In the genomic region with DNA sequence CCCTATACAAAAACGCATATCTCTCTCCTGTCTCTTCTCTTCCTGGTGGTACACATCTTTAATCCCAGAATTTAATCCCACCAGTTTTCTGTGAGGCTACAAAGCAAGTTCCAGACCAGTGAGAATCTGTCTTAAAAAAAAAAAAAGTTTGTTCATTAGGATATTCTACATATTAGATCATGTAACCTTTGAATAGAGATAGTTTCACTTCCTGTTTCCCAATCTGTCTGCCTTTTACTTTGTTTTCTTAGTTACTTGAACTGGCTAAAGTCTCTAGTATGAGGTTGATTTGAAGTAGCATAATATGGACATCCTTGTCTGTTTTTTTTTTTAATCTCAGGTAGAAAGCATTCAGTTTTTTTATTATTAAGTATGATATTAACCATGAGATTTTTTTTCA, we compare ENCODE assay signal across 24 mouse cellular contexts. TPM values are rescaled to one million over a fixed set of nuclear protein-coding genes. Genes with fewer than 3 reads are reported as not detected.
DNase-seq lines count a peak whose midpoint lies in the region; ATAC-seq and TF ChIP-seq lines count a peak whose summit lies in the region.
"Had no signal": no experiment of that assay in that cellular context is flagged by ENCODE, and none has a peak within 500 bp of the region (broad histone marks: within the 10 kb centered on the region; RNA-seq: fewer than 3 reads in every experiment).

No protein-coding gene starts in this region.

- ATAC-seq in forebrain, postnatal 0 days, result no peak
- ATAC-seq: CD4-positive, CD25-positive, alpha-beta regulatory T cell, adult 4 months; forebrain, embryonic 14.5 days; forebrain, embryonic 16.5 days had no signal

- peaks cover 0 to 7% of the 10 kb centered on the region in 2 experiments; a peak in 1 of 4 replicates for H3K4me1 ChIP-seq in CH12.LX (ENCODE audit: control insufficient read depth in 1 of 2, insufficient read depth in 2 of 2)
- no peaks in the 10 kb centered on the region for H3K4me1 ChIP-seq in forebrain, postnatal 0 days (ENCODE audit: insufficient read depth)
- H3K4me1 ChIP-seq: embryonic facial prominence, embryonic 13.5 days; embryonic facial prominence, embryonic 15.5 days; forebrain, embryonic 10.5 days; forebrain, embryonic 12.5 days had no signal

- DNase-seq in A20 (ENCODE audit: low read depth, low spot score) (peak; percentile 36), CH12.LX (ENCODE audit: extremely low read depth) (peak; percentile 32)
- peak; percentile 44 for DNase-seq in splenic B cell, adult 2 months (ENCODE audit: low read depth, low spot score)
- DNase-seq in heart, adult 9 months (ENCODE audit: low spot score in 2 of 2), result no peak
- DNase-seq in forebrain, postnatal 0 days, result no peak
- DNase-seq: adrenal gland, adult 2 months; adrenal gland, postnatal 10 days; adrenal gland, postnatal 25 days; cerebellum, adult 11 months; cerebellum, adult 18-20 months; cerebellum, adult 8-10 months; cerebellum, adult 9-11 months; cerebellum, postnatal 14 days; cerebellum, postnatal 36 days; embryo, embryonic 11 days had no signal

- no peak for TF ChIP-seq RAD21 in CH12.LX (IDR thresholded peaks at IDR 0.05; ENCODE audit: low read depth, low read length)

- TF ChIP-seq CTCF in CH12.LX (conservative IDR thresholded peaks at IDR 0.05 in 1 of 2, IDR thresholded peaks at IDR 0.05 in 1 of 2; ENCODE audit: low read depth in 2 of 2, low read length in 2 of 2), result no peak
- no peak for TF ChIP-seq CTCF in forebrain, postnatal 0 days (IDR thresholded peaks at IDR 0.05; ENCODE audit: low read depth)

- H3K4me2 ChIP-seq in CH12.LX (ENCODE audit: insufficient read depth, low read depth, poor library complexity, severe bottlenecking), result no peak overlapping the region
- H3K4me2 ChIP-seq in forebrain, postnatal 0 days (ENCODE audit: low read depth), result no peak overlapping the region
- H3K4me2 ChIP-seq: embryonic facial prominence, embryonic 13.5 days; embryonic facial prominence, embryonic 15.5 days; forebrain, embryonic 12.5 days had no signal

- TF ChIP-seq EP300 in CH12.LX (IDR thresholded peaks at IDR 0.05; ENCODE audit: low read length), result peak; percentile 78

- no peak overlapping the region for H3K27ac ChIP-seq in CH12.LX (ENCODE audit: insufficient read depth, low read depth)
- H3K27ac ChIP-seq in forebrain, postnatal 0 days (ENCODE audit: low read depth, low read length), result no peak overlapping the region
- H3K27ac ChIP-seq: embryonic facial prominence, embryonic 13.5 days; embryonic facial prominence, embryonic 15.5 days; forebrain, embryonic 10.5 days; forebrain, embryonic 12.5 days had no signal

- no peak overlapping the region for H3K9ac ChIP-seq in CH12.LX (ENCODE audit: insufficient read depth, low read depth)
- H3K9ac ChIP-seq in forebrain, postnatal 0 days, result no peak overlapping the region
- H3K9ac ChIP-seq: embryonic facial prominence, embryonic 13.5 days; embryonic facial prominence, embryonic 15.5 days; forebrain, embryonic 12.5 days had no signal

- H3K4me3 ChIP-seq in CH12.LX (replicated peaks in 1 of 3; ENCODE audit: low read depth in 2 of 3, low read length in 2 of 3, poor library complexity in 1 of 3), result no peak overlapping the region
- H3K4me3 ChIP-seq in forebrain, postnatal 0 days (ENCODE audit: low read depth, low read length), result no peak overlapping the region
- H3K4me3 ChIP-seq: embryonic facial prominence, embryonic 13.5 days; embryonic facial prominence, embryonic 15.5 days; erythroblast, embryonic 14.5 days; forebrain, embryonic 10.5 days; forebrain, embryonic 12.5 days had no signal

- H3K36me3 ChIP-seq in CH12.LX (replicated peaks in 1 of 2; ENCODE audit: control insufficient read depth in 1 of 2, insufficient read depth in 1 of 2, low read length in 1 of 2), result no peaks in the 10 kb centered on the region
- H3K36me3 ChIP-seq in splenic B cell, adult 2 months (ENCODE audit: control insufficient read depth, insufficient read depth, low read length, poor library complexity, severe bottlenecking), result no peaks in the 10 kb centered on the region
- H3K36me3 ChIP-seq in forebrain, postnatal 0 days (ENCODE audit: insufficient read depth), result no peaks in the 10 kb centered on the region
- H3K36me3 ChIP-seq: embryonic facial prominence, embryonic 13.5 days; embryonic facial prominence, embryonic 15.5 days; forebrain, embryonic 10.5 days; forebrain, embryonic 12.5 days had no signal

- no peaks in the 10 kb centered on the region for H3K79me2 ChIP-seq in CH12.LX (replicated peaks; ENCODE audit: control insufficient read depth, extremely low read depth, insufficient read depth, poor library complexity, severe bottlenecking)

- H3K27me3 ChIP-seq in CH12.LX (replicated peaks), result no peaks in the 10 kb centered on the region
- H3K27me3 ChIP-seq in splenic B cell, adult 2 months (ENCODE audit: control insufficient read depth, insufficient read depth, low read length, poor library complexity, severe bottlenecking), result no peaks in the 10 kb centered on the region
- no peaks in the 10 kb centered on the region for H3K27me3 ChIP-seq in forebrain, postnatal 0 days (ENCODE audit: insufficient read depth, low read length)
- H3K27me3 ChIP-seq: embryonic facial prominence, embryonic 13.5 days; embryonic facial prominence, embryonic 15.5 days; forebrain, embryonic 12.5 days had no signal

- no peak for TF ChIP-seq POLR2A in CH12.LX (IDR thresholded peaks at IDR 0.05; ENCODE audit: low read depth, low read length)

- in situ Hi-C loops in CH12.LX (cut with MboI; ENCODE audit: low pct_ligation_motif_present, low pct_unique_long_range_greater_than_20kb, low sequenced_read_pairs), result no loop called here

- dilution Hi-C loops in CH12.LX (cut with MboI; ENCODE audit: extremely low pct_ligation_motif_present, extremely low pct_unique_long_range_greater_than_20kb, low sequenced_read_pairs), result no loop called here

- WGBS in forebrain, postnatal 0 days, result 80% methylated on average over 1 of the region's 1 CpGs

- H3K9me3 ChIP-seq in CH12.LX (replicated peaks; ENCODE audit: low read length), result no peaks in the 10 kb centered on the region
- no peaks in the 10 kb centered on the region for H3K9me3 ChIP-seq in forebrain, postnatal 0 days (ENCODE audit: low read length)
- H3K9me3 ChIP-seq: embryonic facial prominence, embryonic 13.5 days; embryonic facial prominence, embryonic 15.5 days; forebrain, embryonic 10.5 days; forebrain, embryonic 12.5 days had no signal

TF ChIP-seq in CH12.LX, 34 proteins besides CTCF, POLR2A, EP300 and RAD21:
- TF ChIP-seq POLR2AphosphoS2 (IDR thresholded peaks at IDR 0.05; ENCODE audit: low read depth, low read length) (no peak), TBP (conservative IDR thresholded peaks at IDR 0.05; ENCODE audit: low read depth, low read length) (no peak), ZKSCAN1 (IDR thresholded peaks at IDR 0.05; ENCODE audit: borderline replicate concordance, low read depth, low read length) (no peak), CHD2 (IDR thresholded peaks at IDR 0.05; ENCODE audit: low read length) (no peak), IRF4 (IDR thresholded peaks at IDR 0.05; ENCODE audit: low read depth, low read length) (peak; percentile 79), ZNF384 (IDR thresholded peaks at IDR 0.05; ENCODE audit: low read depth, low read length) (peak; percentile 85), MAX (IDR thresholded peaks at IDR 0.05; ENCODE audit: low read length) (no peak), MEF2A (IDR thresholded peaks at IDR 0.05; ENCODE audit: borderline replicate concordance, low read depth, low read length) (no peak), SMC3 (IDR thresholded peaks at IDR 0.05; ENCODE audit: low read depth, low read length) (no peak), JUND (conservative IDR thresholded peaks at IDR 0.05; ENCODE audit: low read depth, low read length) (no peak), ELF1 (IDR thresholded peaks at IDR 0.05; ENCODE audit: low read depth, low read length) (no peak), HCFC1 (IDR thresholded peaks at IDR 0.05; ENCODE audit: low read depth, low read length) (no peak), JUN (IDR thresholded peaks at IDR 0.05; ENCODE audit: insufficient read depth, low read depth, low read length) (no peak), KAT2A (IDR thresholded peaks at IDR 0.05; ENCODE audit: insufficient replicate concordance, low read length) (no peak), MAFK (IDR thresholded peaks at IDR 0.05; ENCODE audit: insufficient replicate concordance, low read length) (no peak)

RNA-seq across cellular contexts. Expression of a gene that starts 37.8 kb away (rescaled TPM):
- total RNA-seq in CH12.LX (2012; rRNA removed) (0.17 and 0.29 TPM in 2 replicates), CH12.LX (2014; rRNA removed) (0.09 and 0.19 TPM in 2 replicates)
- polyA plus RNA-seq in CH12.LX (2012; ENCODE audit: insufficient read length, low read depth), result 0.23 and 0.47 TPM in 2 replicates
- 0.19 and 0.92 TPM in 2 replicates for total RNA-seq in forebrain, postnatal 0 days (2014; rRNA removed)
- 0.23 and 0.28 TPM in 2 replicates for polyA plus RNA-seq in forebrain, postnatal 0 days (2015; fragmentation: Nextera tagmentation; extraction: Ambion mirVana)

RNA-seq across cellular contexts. Expression of a gene that starts 58.5 kb away (rescaled TPM):
- total RNA-seq in CH12.LX (2012; rRNA removed), result not detected in 2 replicates
- not detected in 2 replicates for total RNA-seq in CH12.LX (2014; rRNA removed)
- polyA plus RNA-seq in CH12.LX (2012; ENCODE audit: insufficient read length, low read depth), result not detected in 2 replicates
- 104 and 117 TPM in 2 replicates for total RNA-seq in forebrain, postnatal 0 days (2014; rRNA removed)
- polyA plus RNA-seq in forebrain, postnatal 0 days (2015; fragmentation: Nextera tagmentation; extraction: Ambion mirVana), result 136 and 145 TPM in 2 replicates
- total RNA-seq: MEL had no signal
- polyA plus RNA-seq: erythroblast, embryonic 14.5 days had no signal

Comparison
In these comparisons a context has a peak if more than half of its experiments do, and no peak if none do; other contexts are left out.
1. DNase-seq: peak in A20 (single experiment), CH12.LX (single experiment) and splenic B cell, adult 2 months (single experiment); none in heart, adult 9 months (0 of 2) and forebrain, postnatal 0 days (single experiment).
2. RNA of a gene that starts 58.5 kb away (total RNA-seq): 104 to 117 TPM in forebrain, postnatal 0 days; not detected in CH12.LX; every median in the first group is over 100 times any median in the second.